Mouse (Mus musculus) limb, embryonic 11.5 days (tissue): ENCODE measurements around the gene Tgfa. TPM values are rescaled to one million over a fixed set of nuclear protein-coding genes. Genes with fewer than 3 reads are reported as not detected.

ENCODE experiments used
- ATAC-seq: fragments of 200-750 bp; cut with Nextera tagmentation; 2 replicates; pipeline ENCODE4 v1.8.0; 2017; ENCODE audit warnings: low read depth; ENCODE audit not compliant: insufficient number of reproducible peaks, low FRiP score, low TSS enrichment
- DNase-seq: peaks from one replicate; pipeline ENCODE4 v3.0.0-alpha.2; 2015; ENCODE audit warnings: low spot score
- H3K27ac ChIP-seq: fragments of 300-500 bp; sonication (generic); replicated peaks from 2 replicates; pipeline ENCODE4 v1.5.1; 2014; ENCODE audit warnings: low read depth, mild to moderate bottlenecking, low read length
- H3K27me3 ChIP-seq: fragments of 300-500 bp; sonication (generic); 2 replicates; pipeline ENCODE4 v1.6.1; 2014; ENCODE audit warnings: mild to moderate bottlenecking, low read length, mixed read lengths; ENCODE audit not compliant: control insufficient read depth, insufficient read depth
- H3K36me3 ChIP-seq: fragments of 300-500 bp; sonication (generic); 2 replicates; pipeline ENCODE4 v1.6.1; 2014; ENCODE audit warnings: mild to moderate bottlenecking, low read length, moderate library complexity, mixed read lengths; ENCODE audit not compliant: control insufficient read depth, insufficient read depth
- H3K4me1 ChIP-seq: fragments of 300-500 bp; sonication (generic); 2 replicates; pipeline ENCODE4 v1.6.1; 2014; ENCODE audit warnings: low read length, mixed read lengths; ENCODE audit not compliant: control insufficient read depth, insufficient read depth
- H3K4me2 ChIP-seq: fragments of 300-500 bp; sonication (generic); 2 replicates; pipeline ENCODE4 v1.6.1; 2014; ENCODE audit warnings: low read depth, mild to moderate bottlenecking, moderate library complexity; ENCODE audit not compliant: severe bottlenecking
- H3K4me3 ChIP-seq: fragments of 300-500 bp; sonication (generic); 2 replicates; pipeline ENCODE4 v1.5.1; 2014; ENCODE audit warnings: low read depth, low read length
- H3K9ac ChIP-seq: fragments of 300-500 bp; sonication (generic); 2 replicates; pipeline ENCODE4 v1.6.1; 2014; ENCODE audit warnings: mild to moderate bottlenecking, low read length
- H3K9me3 ChIP-seq: fragments of 300-500 bp; sonication (generic); 2 replicates; pipeline ENCODE4 v1.6.1; 2016; ENCODE audit warnings: low read length; ENCODE audit not compliant: control insufficient read depth
- WGBS: fragments of 180-500 bp; shearing (Covaris S2); extraction: QIAGEN DNeasy Blood & Tissue Kit; methylation state at CpG from one replicate; pipeline ENCODE4 v1.1.7; 2014; 5-methylcytosine and 5-hydroxymethylcytosine counted together
- polyA plus RNA-seq: library from polyadenylated mRNA; unstranded; fragments of >200 nt; fragmentation: Nextera tagmentation; extraction: Ambion mirVana; gene quantifications from 2 replicates; pipeline ENCODE4 v1.2.1, GENCODE M21; 2014

Tgfa gene
- polyA plus RNA-seq, 1 experiment from 2014 or later, result 1.7 TPM

DNA sequence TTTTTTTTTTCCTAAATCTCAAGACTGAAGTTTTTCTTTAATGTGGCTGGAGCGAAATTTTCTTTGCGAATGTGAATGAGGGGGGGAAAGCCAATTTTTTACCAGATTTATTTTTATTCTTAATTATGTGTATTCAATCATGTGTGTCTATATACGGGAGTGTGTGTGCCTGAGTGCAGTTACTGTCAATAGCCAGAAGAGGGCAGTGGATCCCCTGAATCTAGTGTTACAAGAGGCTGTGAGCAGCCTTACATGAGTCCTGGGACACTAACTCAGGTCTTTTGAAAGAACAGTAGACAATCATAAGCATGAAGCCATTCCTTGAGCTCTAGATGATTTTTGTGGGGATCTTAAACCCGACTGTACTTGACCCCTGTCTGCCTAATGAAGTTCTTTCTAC, 80.7 kb downstream of the Tgfa start:
- Histone ChIP-seq H3K9ac (no peak overlapping the region), H3K9me3 (no peaks in the 10 kb centered on the region), H3K36me3 (no peaks in the 10 kb centered on the region), H3K27ac (no peak overlapping the region), H3K4me1 (no peaks in the 10 kb centered on the region), H3K4me2 (no peak overlapping the region), H3K4me3 (no peak overlapping the region), H3K27me3 (no peaks in the 10 kb centered on the region)
- ATAC-seq (no peak), DNase-seq (no peak)
- 91% methylated on average over 4 of the region's 4 CpGs for WGBS

DNA sequence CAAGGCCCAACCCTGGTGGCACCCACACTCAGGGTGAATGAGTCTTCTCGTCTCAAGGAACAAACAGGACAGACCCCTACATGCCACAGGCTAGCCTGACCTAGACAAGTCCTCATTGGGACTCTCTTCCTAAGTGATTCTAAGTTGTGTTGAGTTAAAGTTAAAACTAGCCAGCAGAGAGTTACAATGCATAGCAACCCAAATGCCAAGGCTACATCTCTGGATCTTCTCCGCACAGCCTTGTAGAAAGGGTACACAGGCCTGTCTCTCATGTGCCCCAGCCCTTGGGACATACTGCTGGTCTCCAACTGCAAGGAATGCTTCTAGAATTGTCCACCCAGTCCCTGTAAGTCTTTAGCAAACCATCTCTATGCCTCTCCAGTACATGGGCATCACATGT, 81.8 kb downstream of the Tgfa start:
- Histone ChIP-seq H3K9me3 (no peaks in the 10 kb centered on the region), H3K27ac (no peak overlapping the region)

DNA sequence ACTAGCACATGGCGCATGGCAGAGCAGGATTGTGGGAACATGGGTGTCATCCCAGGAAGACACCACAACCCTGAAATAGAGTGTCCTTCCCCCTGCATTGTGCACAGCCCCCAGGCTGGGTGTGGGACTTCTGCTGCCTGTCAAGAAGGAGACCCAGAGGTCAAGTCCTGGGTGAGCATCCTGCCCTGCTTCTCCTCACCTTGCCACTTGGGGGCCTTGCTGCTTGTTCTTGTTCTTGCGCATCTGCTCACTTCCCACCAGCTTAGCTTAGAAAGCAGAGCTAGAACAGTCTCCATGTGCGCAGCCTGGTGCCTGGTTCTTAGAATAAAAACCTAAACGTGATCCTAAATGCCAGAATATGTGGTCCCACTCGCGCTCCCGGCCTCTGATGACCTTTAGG, 82.6 kb downstream of the Tgfa start:
- 65% methylated on average over 7 of the region's 7 CpGs for WGBS
- Histone ChIP-seq H3K27me3 (no peaks in the 10 kb centered on the region), H3K4me3 (no peak overlapping the region), H3K9me3 (no peaks in the 10 kb centered on the region), H3K4me2 (no peak overlapping the region), H3K4me1 (no peaks in the 10 kb centered on the region), H3K27ac (no peak overlapping the region), H3K36me3 (no peaks in the 10 kb centered on the region), H3K9ac (no peak overlapping the region)
- DNase-seq (no peak), ATAC-seq (no peak)

More for the DNA sequence above, 81.8 kb downstream of the Tgfa start:
- WGBS, result 91% methylated on average over 2 of the region's 2 CpGs
- no peaks in the 10 kb centered on the region for H3K4me1 ChIP-seq
- H3K4me2 ChIP-seq, result no peak overlapping the region
- no peak overlapping the region for H3K4me3 ChIP-seq
- no peak overlapping the region for H3K9ac ChIP-seq
- no peak for ATAC-seq
- DNase-seq, result no peak
- no peaks in the 10 kb centered on the region for H3K36me3 ChIP-seq
- no peaks in the 10 kb centered on the region for H3K27me3 ChIP-seq

DNA sequence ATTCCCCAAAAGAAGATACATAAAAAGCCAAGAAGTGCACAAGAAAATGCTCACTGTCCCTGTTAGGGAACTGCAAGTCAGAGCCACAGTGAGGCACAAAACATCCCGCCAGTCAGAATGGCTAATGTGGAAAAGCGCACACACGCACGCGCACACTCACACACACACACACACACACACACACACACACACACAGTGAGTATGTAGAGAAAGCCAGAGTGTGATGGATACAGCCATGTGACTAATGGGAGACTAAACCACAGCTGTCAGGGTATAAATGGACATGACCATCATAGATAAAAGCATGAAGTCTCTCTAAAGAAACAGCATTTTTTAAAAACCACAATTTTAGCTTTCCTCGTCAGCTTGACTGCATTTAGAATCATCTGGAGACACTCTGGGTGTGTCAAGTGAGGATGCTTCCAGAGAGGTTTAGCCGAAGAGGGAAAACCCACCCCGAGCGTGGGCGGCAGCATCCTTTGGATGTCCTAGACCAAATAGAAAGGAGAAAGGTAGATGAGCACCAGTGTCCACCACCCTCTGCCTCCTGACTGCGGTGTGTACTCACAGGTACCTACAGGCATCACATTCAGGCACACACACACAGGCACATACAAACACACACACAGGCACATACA, 86.7 kb downstream of the Tgfa start:
- ATAC-seq (no peak), DNase-seq (no peak)
- no peaks in the 10 kb centered on the region for H3K36me3 ChIP-seq
- no peak overlapping the region for H3K9ac ChIP-seq
- H3K4me3 ChIP-seq, result no peak overlapping the region
- H3K27me3 ChIP-seq, result no peaks in the 10 kb centered on the region
- no peaks in the 10 kb centered on the region for H3K9me3 ChIP-seq
- no peaks in the 10 kb centered on the region for H3K4me1 ChIP-seq
- WGBS, result 89% methylated on average over 11 of the region's 11 CpGs
- no peak overlapping the region for H3K27ac ChIP-seq
- H3K4me2 ChIP-seq, result no peak overlapping the region

DNA sequence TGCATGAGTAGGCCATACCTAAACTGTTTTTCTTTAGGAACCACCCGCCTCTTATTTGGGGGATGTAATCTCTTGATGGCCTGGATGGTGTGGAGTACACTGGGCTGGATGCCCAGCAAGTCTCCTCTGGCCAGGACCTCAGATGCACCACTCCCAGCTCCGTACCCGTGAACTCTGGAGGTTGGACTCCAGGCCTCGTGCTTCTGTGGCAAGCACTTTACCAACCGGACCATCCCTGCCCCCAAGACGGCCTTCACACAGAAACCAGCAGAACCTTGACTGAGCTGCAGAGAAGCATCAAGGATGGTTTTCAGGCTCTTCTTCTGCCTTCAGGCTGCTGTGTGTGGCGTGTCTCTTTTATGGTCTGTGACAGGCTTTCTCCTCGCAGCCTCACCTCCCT, 98.3 kb downstream of the Tgfa start:
- ATAC-seq (no peak), DNase-seq (no peak)
- no peak overlapping the region for H3K27ac ChIP-seq

DNA sequence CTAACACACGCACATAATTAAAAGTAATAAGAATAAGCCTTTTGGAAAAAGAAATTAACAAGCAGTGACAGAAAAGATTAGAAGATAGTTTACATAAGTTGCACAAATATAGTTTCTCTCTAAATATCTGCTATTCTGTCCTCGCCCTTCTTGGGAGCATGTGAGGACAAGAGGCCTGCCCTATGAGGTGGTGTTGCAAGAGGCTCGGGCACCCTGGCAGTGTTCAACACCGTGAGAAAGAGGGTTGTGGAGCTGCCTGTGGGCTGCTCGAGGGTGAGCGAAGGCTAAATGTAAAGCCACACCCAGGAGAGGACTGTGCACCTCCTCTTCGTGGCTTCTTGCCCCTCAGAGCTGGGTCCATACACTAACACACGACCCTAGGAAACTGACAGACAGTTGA, 100.4 kb downstream of the Tgfa start:
- Histone ChIP-seq H3K27ac (no peak overlapping the region), H3K9ac (no peak overlapping the region), H3K4me2 (no peak overlapping the region), H3K27me3 (no peaks in the 10 kb centered on the region), H3K9me3 (no peaks in the 10 kb centered on the region), H3K4me3 (no peak overlapping the region), H3K36me3 (no peaks in the 10 kb centered on the region), H3K4me1 (no peaks in the 10 kb centered on the region)
- DNase-seq (no peak), ATAC-seq (no peak)
- WGBS, result 88% methylated on average over 8 of the region's 8 CpGs

More for the DNA sequence above, 98.3 kb downstream of the Tgfa start:
- Histone ChIP-seq H3K27me3 (no peaks in the 10 kb centered on the region), H3K9me3 (no peaks in the 10 kb centered on the region), H3K9ac (no peak overlapping the region), H3K4me2 (no peak overlapping the region), H3K4me1 (no peaks in the 10 kb centered on the region), H3K4me3 (no peak overlapping the region), H3K36me3 (no peaks in the 10 kb centered on the region)
- 82% methylated on average over 8 of the region's 8 CpGs for WGBS

DNA sequence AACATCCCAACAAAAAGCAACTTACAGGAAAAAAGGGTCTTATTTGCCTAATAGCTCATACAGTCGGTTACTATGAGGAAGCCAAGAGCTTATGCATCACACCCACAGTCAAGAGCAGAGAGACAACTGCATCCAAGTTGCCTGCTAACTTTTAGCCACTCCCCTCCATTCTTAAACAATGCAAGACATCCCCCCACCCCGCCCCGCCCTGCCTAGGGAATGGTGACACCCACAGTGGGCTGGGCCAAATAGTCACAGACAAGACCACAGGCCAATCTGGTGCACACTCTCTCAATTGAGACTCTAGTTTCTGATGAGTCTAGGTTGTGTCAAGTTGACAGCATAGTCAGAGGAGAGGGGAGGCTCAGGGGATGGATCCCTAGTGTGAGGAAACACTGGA, 101.1 kb downstream of the Tgfa start:
- no peaks in the 10 kb centered on the region for H3K4me1 ChIP-seq
- ATAC-seq (no peak), DNase-seq (no peak)
- H3K4me2 ChIP-seq, result no peak overlapping the region
- no peaks in the 10 kb centered on the region for H3K36me3 ChIP-seq
- no peaks in the 10 kb centered on the region for H3K27me3 ChIP-seq
- H3K27ac ChIP-seq, result no peak overlapping the region
- H3K9me3 ChIP-seq, result no peaks in the 10 kb centered on the region
- H3K4me3 ChIP-seq, result no peak overlapping the region
- H3K9ac ChIP-seq, result no peak overlapping the region
- 95% methylated on average over 3 of the region's 3 CpGs for WGBS

DNA sequence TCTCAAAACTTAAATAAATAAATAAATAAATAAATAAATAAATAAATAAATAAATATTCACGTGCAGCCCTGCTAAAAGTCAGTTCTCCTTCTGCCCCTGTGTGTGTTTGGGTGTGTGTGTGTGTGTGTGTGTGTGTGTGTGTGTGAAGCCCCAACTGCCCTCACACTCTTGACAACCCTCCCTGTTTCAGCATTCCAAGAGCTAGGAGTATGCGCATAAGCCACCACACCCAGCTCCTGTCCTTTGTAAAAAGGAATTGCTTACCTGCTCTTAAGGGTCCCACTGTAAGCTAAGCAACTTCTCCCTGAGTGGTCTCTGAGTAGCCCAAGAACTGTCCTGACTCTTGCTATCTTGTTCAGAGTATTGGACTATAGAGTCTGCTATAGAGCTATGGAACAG, 101.9 kb downstream of the Tgfa start:
- no peak overlapping the region for H3K4me3 ChIP-seq
- no peak for DNase-seq
- no peaks in the 10 kb centered on the region for H3K36me3 ChIP-seq
- no peak overlapping the region for H3K27ac ChIP-seq
- ATAC-seq, result no peak
- no peak overlapping the region for H3K4me2 ChIP-seq
- H3K9me3 ChIP-seq, result no peaks in the 10 kb centered on the region
- H3K27me3 ChIP-seq, result no peaks in the 10 kb centered on the region
- WGBS, result 96% methylated on average over 2 of the region's 2 CpGs
- no peaks in the 10 kb centered on the region for H3K4me1 ChIP-seq
- no peak overlapping the region for H3K9ac ChIP-seq

DNA sequence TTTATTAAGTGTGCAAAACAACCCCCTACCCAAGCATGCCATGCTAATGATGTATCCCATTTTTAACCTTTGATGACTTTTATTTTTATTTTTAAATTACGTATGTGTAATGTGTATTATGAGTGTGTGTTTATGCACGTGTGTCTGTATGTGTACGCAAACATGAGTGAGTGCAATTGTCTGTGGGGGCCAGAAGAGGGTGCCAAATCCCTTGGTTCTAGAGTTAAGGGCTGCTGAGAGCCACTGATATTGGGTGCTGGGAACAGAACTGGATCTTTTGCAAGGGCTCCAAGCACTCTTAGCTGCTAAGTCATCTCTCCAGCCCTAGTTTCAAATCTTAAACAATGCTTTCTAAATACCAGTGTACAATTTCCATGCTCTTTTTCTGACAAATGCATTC, 103.9 kb downstream of the Tgfa start:
- no peak overlapping the region for H3K9ac ChIP-seq
- H3K36me3 ChIP-seq, result no peaks in the 10 kb centered on the region
- ATAC-seq (no peak), DNase-seq (no peak)
- no peaks in the 10 kb centered on the region for H3K4me1 ChIP-seq
- WGBS, result 96% methylated on average over 3 of the region's 3 CpGs
- no peaks in the 10 kb centered on the region for H3K27me3 ChIP-seq
- no peaks in the 10 kb centered on the region for H3K9me3 ChIP-seq
- no peak overlapping the region for H3K4me2 ChIP-seq
- no peak overlapping the region for H3K27ac ChIP-seq
- no peak overlapping the region for H3K4me3 ChIP-seq
